Mouse (Mus musculus): Measurements from ENCODE around the gene Ipo5. TPM values are rescaled to one million over a fixed set of nuclear protein-coding genes. Genes with fewer than 3 reads are reported as not detected.

The Ipo5 gene
- polyA plus RNA-seq (2012; fragmentation: generic; extraction: Trizol), result 10 to 100 TPM; 23.8 to 37.4 TPM

GRCm38 (mm10) chr14:120910733-120911324, at the start of gene Ipo5:
TSS of gene Ipo5 (plus strand) at chr14:120911224.

Other genes with a start within 250 kb of the Ipo5 start
- gene Farp1, start 124.0 kb downstream of the Ipo5 start, polyA plus RNA-seq (2012; fragmentation: generic; extraction: Trizol), result 10 to 100 TPM; 21.1 to 30.4 TPM